Mouse (Mus musculus) neural tube, embryonic 12.5 days (tissue): ENCODE results near the gene Gm21616. TPM values are rescaled to one million over a fixed set of nuclear protein-coding genes. Genes with fewer than 3 reads are reported as not detected.
"Not testable (repeated sequence)": the region's sequence is repeated elsewhere in the genome, so short reads cannot be mapped to it uniquely, and the experiment has no call there.

Experiments
- ATAC-seq: fragments of 200-750 bp; cut with Nextera tagmentation; 2 replicates; pipeline ENCODE4 v1.8.0; 2017; ENCODE audit warnings: low read depth, mild to moderate bottlenecking, moderate TSS enrichment, moderate library complexity; ENCODE audit not compliant: low FRiP score
- H3K27ac ChIP-seq: fragments of 300-500 bp; sonication (generic); 2 replicates; pipeline ENCODE4 v1.5.1; 2016
- H3K27me3 ChIP-seq: fragments of 300-500 bp; sonication (generic); replicated peaks from 2 replicates; pipeline ENCODE4 v1.6.1; 2016; ENCODE audit warnings: mild to moderate bottlenecking
- H3K36me3 ChIP-seq: fragments of 300-500 bp; sonication (generic); 2 replicates; pipeline ENCODE4 v1.6.1; 2016; ENCODE audit warnings: mild to moderate bottlenecking
- H3K4me1 ChIP-seq: fragments of 300-500 bp; sonication (generic); 2 replicates; pipeline ENCODE4 v1.6.1; 2016
- H3K4me2 ChIP-seq: fragments of 300-500 bp; sonication (generic); replicated peaks from 2 replicates; pipeline ENCODE4 v1.6.1; 2016; ENCODE audit warnings: mild to moderate bottlenecking
- H3K4me3 ChIP-seq: fragments of 300-500 bp; sonication (generic); 2 replicates; pipeline ENCODE4 v1.5.1; 2016
- H3K9ac ChIP-seq: fragments of 300-500 bp; sonication (generic); 2 replicates; pipeline ENCODE4 v1.6.1; 2016; ENCODE audit warnings: mild to moderate bottlenecking
- H3K9me3 ChIP-seq: fragments of 300-500 bp; sonication (generic); 2 replicates; pipeline ENCODE4 v1.6.1; 2016; ENCODE audit warnings: mild to moderate bottlenecking
- WGBS: fragments of 180-500 bp; shearing (Covaris S2); methylation state at CpG from one replicate; pipeline ENCODE4 v1.1.7; 2016; 5-methylcytosine and 5-hydroxymethylcytosine counted together
- polyA plus RNA-seq: library from polyadenylated mRNA; unstranded; fragments of >200 nt; fragmentation: Nextera tagmentation; extraction: Ambion mirVana; gene quantifications from 2 replicates; pipeline ENCODE4 v1.2.1, GENCODE M21; 2016

Gm21616 gene
- polyA plus RNA-seq = not detected in 2 replicates

DNA sequence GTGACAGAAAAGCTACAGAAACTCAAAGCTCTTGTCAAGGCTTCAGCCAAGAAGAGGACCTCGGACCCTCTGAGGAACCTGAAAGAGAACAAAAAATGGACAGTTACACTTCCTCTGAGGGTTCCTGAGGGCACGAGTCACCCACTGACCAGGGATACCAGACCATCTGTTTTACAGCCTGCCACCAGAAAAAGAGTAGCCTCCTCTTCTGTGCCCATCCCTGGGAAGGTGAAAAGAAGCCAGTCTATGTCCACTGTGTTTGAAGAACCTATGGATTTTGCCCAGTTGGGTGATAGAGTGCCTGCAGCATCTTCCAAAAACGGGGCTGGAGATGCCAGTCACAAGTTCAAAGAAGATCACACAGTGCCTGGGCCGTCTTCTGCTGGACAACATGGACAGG is at the start of gene Gm21616:
Gm21616 (plus strand) TSS at position 301 of the 400 bp plus-strand sequence.
- not testable (repeated sequence) for H3K4me3 ChIP-seq, ATAC-seq, H3K27ac ChIP-seq, H3K4me2 ChIP-seq, H3K27me3 ChIP-seq, H3K9ac ChIP-seq, H3K9me3 ChIP-seq, H3K36me3 ChIP-seq, H3K4me1 ChIP-seq
- WGBS = no CpG with 5 or more reads among the region's 4 CpGs
